Mouse (Mus musculus): ENCODE measurements around the gene Tmod3. TPM values are rescaled to one million over a fixed set of nuclear protein-coding genes. Genes with fewer than 3 reads are reported as not detected.

Gene Tmod3
- polyA plus RNA-seq, 1 experiment from 2014 or later, result 144 TPM

GRCm38 (mm10) chr9:75522217-75522616 lies 37.2 kb downstream of the Tmod3 start:
- Histone ChIP-seq H3K27me3 (ENCODE audit: control insufficient read depth, insufficient read depth, low read length) (no peaks in the 10 kb centered on the region), H3K4me2 (replicated peaks; ENCODE audit: low read depth, low read length) (no peak overlapping the region), H3K36me3 (ENCODE audit: control insufficient read depth, insufficient read depth, low read length) (peaks cover 10% of the 10 kb centered on the region; the same call in 1 of the 2 replicates), H3K9me3 (ENCODE audit: control insufficient read depth, low read length) (no peaks in the 10 kb centered on the region), H3K27ac (ENCODE audit: low read depth, low read length) (no peak overlapping the region), H3K9ac (ENCODE audit: low read depth, low read length) (no peak overlapping the region), H3K4me3 (ENCODE audit: low read length) (no peak overlapping the region), H3K4me1 (ENCODE audit: control insufficient read depth, insufficient read depth, low read length) (no peaks in the 10 kb centered on the region)
- no peak for ATAC-seq (ENCODE audit: low FRiP score, low TSS enrichment)
- WGBS, result 69% methylated on average over 2 of the region's 2 CpGs

GRCm38 (mm10) chr9:75521788-75522187 lies 37.7 kb downstream of the Tmod3 start:
- Histone ChIP-seq H3K4me1 (ENCODE audit: control insufficient read depth, insufficient read depth, low read length) (no peaks in the 10 kb centered on the region), H3K27me3 (ENCODE audit: control insufficient read depth, insufficient read depth, low read length) (no peaks in the 10 kb centered on the region), H3K4me2 (replicated peaks; ENCODE audit: low read depth, low read length) (no peak overlapping the region), H3K4me3 (ENCODE audit: low read length) (no peak overlapping the region), H3K9me3 (ENCODE audit: control insufficient read depth, low read length) (no peaks in the 10 kb centered on the region), H3K27ac (ENCODE audit: low read depth, low read length) (no peak overlapping the region), H3K9ac (ENCODE audit: low read depth, low read length) (no peak overlapping the region), H3K36me3 (ENCODE audit: control insufficient read depth, insufficient read depth, low read length) (peaks cover 10% of the 10 kb centered on the region; the same call in 1 of the 2 replicates)
- ATAC-seq (ENCODE audit: low FRiP score, low TSS enrichment), result 0 out of 2 replicates have a peak, but pooled peaks have one; percentile 76
- 58% methylated on average over 4 of the region's 4 CpGs for WGBS

GRCm38 (mm10) chr9:75520940-75521339 lies 38.5 kb downstream of the Tmod3 start:
- no peaks in the 10 kb centered on the region for H3K9me3 ChIP-seq (ENCODE audit: control insufficient read depth, low read length)
- no peak overlapping the region for H3K27ac ChIP-seq (ENCODE audit: low read depth, low read length)
- no peak for ATAC-seq (ENCODE audit: low FRiP score, low TSS enrichment)
- H3K9ac ChIP-seq (ENCODE audit: low read depth, low read length), result no peak overlapping the region
- no peak overlapping the region for H3K4me3 ChIP-seq (ENCODE audit: low read length)
- H3K4me2 ChIP-seq (replicated peaks; ENCODE audit: low read depth, low read length), result no peak overlapping the region
- no peaks in the 10 kb centered on the region for H3K4me1 ChIP-seq (ENCODE audit: control insufficient read depth, insufficient read depth, low read length)
- 94% methylated on average over 8 of the region's 8 CpGs for WGBS
- H3K36me3 ChIP-seq (ENCODE audit: control insufficient read depth, insufficient read depth, low read length), result peaks cover 14% of the 10 kb centered on the region; the same call in 1 of the 2 replicates
- no peaks in the 10 kb centered on the region for H3K27me3 ChIP-seq (ENCODE audit: control insufficient read depth, insufficient read depth, low read length)

GRCm38 (mm10) chr9:75517751-75518150 lies 41.7 kb downstream of the Tmod3 start:
- 76% methylated on average over 3 of the region's 3 CpGs for WGBS
- H3K36me3 ChIP-seq (ENCODE audit: control insufficient read depth, insufficient read depth, low read length), result peaks cover 37% of the 10 kb centered on the region
- no peaks in the 10 kb centered on the region for H3K27me3 ChIP-seq (ENCODE audit: control insufficient read depth, insufficient read depth, low read length)
- no peak overlapping the region for H3K4me3 ChIP-seq (ENCODE audit: low read length)
- H3K9ac ChIP-seq (ENCODE audit: low read depth, low read length), result no peak overlapping the region
- no peak overlapping the region for H3K4me2 ChIP-seq (replicated peaks; ENCODE audit: low read depth, low read length)
- no peak overlapping the region for H3K27ac ChIP-seq (ENCODE audit: low read depth, low read length)
- no peaks in the 10 kb centered on the region for H3K4me1 ChIP-seq (ENCODE audit: control insufficient read depth, insufficient read depth, low read length)
- H3K9me3 ChIP-seq (ENCODE audit: control insufficient read depth, low read length), result no peaks in the 10 kb centered on the region
- ATAC-seq (ENCODE audit: low FRiP score, low TSS enrichment), result no peak

GRCm38 (mm10) chr9:75515464-75516113 lies 43.9 kb downstream of the Tmod3 start:
- Histone ChIP-seq H3K27ac (ENCODE audit: low read depth, low read length) (no peak overlapping the region), H3K27me3 (ENCODE audit: control insufficient read depth, insufficient read depth, low read length) (no peaks in the 10 kb centered on the region), H3K36me3 (ENCODE audit: control insufficient read depth, insufficient read depth, low read length) (peaks cover 37% of the 10 kb centered on the region), H3K9me3 (ENCODE audit: control insufficient read depth, low read length) (no peaks in the 10 kb centered on the region), H3K4me2 (replicated peaks; ENCODE audit: low read depth, low read length) (no peak overlapping the region), H3K4me3 (ENCODE audit: low read length) (no peak overlapping the region), H3K9ac (ENCODE audit: low read depth, low read length) (no peak overlapping the region), H3K4me1 (ENCODE audit: control insufficient read depth, insufficient read depth, low read length) (no peaks in the 10 kb centered on the region)
- peak; percentile 89 for ATAC-seq (ENCODE audit: low FRiP score, low TSS enrichment)
- 57% methylated on average over 12 of the region's 12 CpGs for WGBS

- H3K36me3 ChIP-seq (ENCODE audit: control insufficient read depth, insufficient read depth, low read length), result peaks cover 67% of the 10 kb centered on the region
- ATAC-seq (ENCODE audit: low FRiP score, low TSS enrichment), result no peak
- 91% methylated on average over 8 of the region's 8 CpGs for WGBS
Observed at GRCm38 (mm10) chr9:75511236-75511939, 48.1 kb downstream of the Tmod3 start.

GRCm38 (mm10) chr9:75504311-75504710 lies 55.1 kb downstream of the Tmod3 start:
- peaks cover 66% of the 10 kb centered on the region for H3K36me3 ChIP-seq (ENCODE audit: control insufficient read depth, insufficient read depth, low read length)
- ATAC-seq (ENCODE audit: low FRiP score, low TSS enrichment), result no peak
- H3K27ac ChIP-seq (ENCODE audit: low read depth, low read length), result no peak overlapping the region
- WGBS, result 91% methylated on average over 6 of the region's 6 CpGs
- no peak overlapping the region for H3K9ac ChIP-seq (ENCODE audit: low read depth, low read length)
- no peaks in the 10 kb centered on the region for H3K4me1 ChIP-seq (ENCODE audit: control insufficient read depth, insufficient read depth, low read length)
- no peak overlapping the region for H3K4me2 ChIP-seq (replicated peaks; ENCODE audit: low read depth, low read length)
- no peaks in the 10 kb centered on the region for H3K9me3 ChIP-seq (ENCODE audit: control insufficient read depth, low read length)
- H3K27me3 ChIP-seq (ENCODE audit: control insufficient read depth, insufficient read depth, low read length), result no peaks in the 10 kb centered on the region
- H3K4me3 ChIP-seq (ENCODE audit: low read length), result no peak overlapping the region

More at GRCm38 (mm10) chr9:75511236-75511939, 48.1 kb downstream of the Tmod3 start:
- H3K4me3 ChIP-seq (ENCODE audit: low read length), result no peak overlapping the region
- no peaks in the 10 kb centered on the region for H3K4me1 ChIP-seq (ENCODE audit: control insufficient read depth, insufficient read depth, low read length)
- no peak overlapping the region for H3K4me2 ChIP-seq (replicated peaks; ENCODE audit: low read depth, low read length)
- H3K27ac ChIP-seq (ENCODE audit: low read depth, low read length), result no peak overlapping the region
- H3K9ac ChIP-seq (ENCODE audit: low read depth, low read length), result no peak overlapping the region
- no peaks in the 10 kb centered on the region for H3K27me3 ChIP-seq (ENCODE audit: control insufficient read depth, insufficient read depth, low read length)
- H3K9me3 ChIP-seq (ENCODE audit: control insufficient read depth, low read length), result no peaks in the 10 kb centered on the region

GRCm38 (mm10) chr9:75498571-75498970 lies 60.9 kb downstream of the Tmod3 start:
- Histone ChIP-seq H3K27me3 (ENCODE audit: control insufficient read depth, insufficient read depth, low read length) (no peaks in the 10 kb centered on the region), H3K36me3 (ENCODE audit: control insufficient read depth, insufficient read depth, low read length) (peaks cover 38% of the 10 kb centered on the region; the same call in 1 of the 2 replicates), H3K27ac (ENCODE audit: low read depth, low read length) (no peak overlapping the region), H3K4me3 (ENCODE audit: low read length) (no peak overlapping the region), H3K9me3 (ENCODE audit: control insufficient read depth, low read length) (no peaks in the 10 kb centered on the region), H3K4me2 (replicated peaks; ENCODE audit: low read depth, low read length) (no peak overlapping the region), H3K9ac (ENCODE audit: low read depth, low read length) (no peak overlapping the region), H3K4me1 (ENCODE audit: control insufficient read depth, insufficient read depth, low read length) (no peaks in the 10 kb centered on the region; the same call in 1 of the 2 replicates)
- ATAC-seq (ENCODE audit: low FRiP score, low TSS enrichment), result no peak
- 96% methylated on average over 7 of the region's 7 CpGs for WGBS

- no peak overlapping the region for H3K9ac ChIP-seq (ENCODE audit: low read depth, low read length)
- no peaks in the 10 kb centered on the region; the same call in 1 of the 2 replicates for H3K4me1 ChIP-seq (ENCODE audit: control insufficient read depth, insufficient read depth, low read length)
- H3K27ac ChIP-seq (ENCODE audit: low read depth, low read length), result peak overlapping the region; percentile 37; the same call in 1 of the 2 replicates
- H3K4me2 ChIP-seq (replicated peaks; ENCODE audit: low read depth, low read length), result no peak overlapping the region
- H3K9me3 ChIP-seq (ENCODE audit: control insufficient read depth, low read length), result no peaks in the 10 kb centered on the region
- WGBS, result 28% methylated on average over 10 of the region's 10 CpGs
- no peak overlapping the region for H3K4me3 ChIP-seq (ENCODE audit: low read length)
- H3K27me3 ChIP-seq (ENCODE audit: control insufficient read depth, insufficient read depth, low read length), result no peaks in the 10 kb centered on the region
- ATAC-seq (ENCODE audit: low FRiP score, low TSS enrichment), result peak; percentile 95
- H3K36me3 ChIP-seq (ENCODE audit: control insufficient read depth, insufficient read depth, low read length), result peaks cover 18% of the 10 kb centered on the region; the same call in 1 of the 2 replicates
Observed at GRCm38 (mm10) chr9:75495945-75496344, 63.5 kb downstream of the Tmod3 start.

Measured in kidney, embryonic 14.5 days (tissue).